Mouse (Mus musculus): ENCODE measurements around the gene Rpl3. TPM values are rescaled to one million over a fixed set of nuclear protein-coding genes. Genes with fewer than 3 reads are reported as not detected.

Gene Rpl3
- polyA plus RNA-seq, 1 experiment from 2014 or later = 526 TPM

- H3K36me3 ChIP-seq = peaks cover 37% of the 10 kb centered on the region
- ATAC-seq (ENCODE audit: low FRiP score) = no peak
- H3K4me1 ChIP-seq = no peaks in the 10 kb centered on the region
- no peak overlapping the region for H3K4me3 ChIP-seq (replicated peaks)
- H3K9me3 ChIP-seq (replicated peaks) = no peaks in the 10 kb centered on the region
- no peak overlapping the region for H3K4me2 ChIP-seq
- H3K9ac ChIP-seq (replicated peaks) = no peak overlapping the region
- H3K27me3 ChIP-seq (replicated peaks) = no peaks in the 10 kb centered on the region
- WGBS = 85% methylated on average over 12 of the region's 12 CpGs
- H3K27ac ChIP-seq (replicated peaks) = no peak overlapping the region
Observed at GRCm38 (mm10) chr15:80111436-80111835, 19.8 kb upstream of the Rpl3 start.

- Histone ChIP-seq H3K4me3 (replicated peaks) (no peak overlapping the region), H3K9me3 (replicated peaks) (no peaks in the 10 kb centered on the region), H3K27ac (replicated peaks) (no peak overlapping the region), H3K4me2 (no peak overlapping the region), H3K4me1 (no peaks in the 10 kb centered on the region), H3K9ac (replicated peaks) (no peak overlapping the region), H3K36me3 (peaks cover 26% of the 10 kb centered on the region), H3K27me3 (replicated peaks) (no peaks in the 10 kb centered on the region)
- no peak for ATAC-seq (ENCODE audit: low FRiP score)
- WGBS = 88% methylated on average over 3 of the region's 3 CpGs
Observed at GRCm38 (mm10) chr15:80107575-80107974, 15.9 kb upstream of the Rpl3 start.

GRCm38 (mm10) chr15:80107143-80107542 is 15.5 kb upstream of the Rpl3 start:
- no peak for ATAC-seq (ENCODE audit: low FRiP score)
- no peaks in the 10 kb centered on the region for H3K9me3 ChIP-seq (replicated peaks)

GRCm38 (mm10) chr15:80105490-80106410 is 14.1 kb upstream of the Rpl3 start:
- no peak for ATAC-seq (ENCODE audit: low FRiP score)
- no peaks in the 10 kb centered on the region for H3K9me3 ChIP-seq (replicated peaks)
- peaks cover 8% of the 10 kb centered on the region for H3K36me3 ChIP-seq
- H3K4me2 ChIP-seq = no peak overlapping the region
- no peak overlapping the region for H3K9ac ChIP-seq (replicated peaks)
- H3K27me3 ChIP-seq (replicated peaks) = no peaks in the 10 kb centered on the region
- H3K4me1 ChIP-seq = 0 out of 2 replicates have a peak, but pooled peaks cover 3% of the 10 kb centered on the region
- 77% methylated on average over 12 of the region's 12 CpGs for WGBS
- H3K4me3 ChIP-seq (replicated peaks) = no peak overlapping the region
- H3K27ac ChIP-seq (replicated peaks) = no peak overlapping the region

More at GRCm38 (mm10) chr15:80107143-80107542, 15.5 kb upstream of the Rpl3 start:
- Histone ChIP-seq H3K27ac (replicated peaks) (no peak overlapping the region), H3K36me3 (peaks cover 21% of the 10 kb centered on the region), H3K27me3 (replicated peaks) (no peaks in the 10 kb centered on the region), H3K4me2 (no peak overlapping the region), H3K4me3 (replicated peaks) (no peak overlapping the region), H3K4me1 (no peaks in the 10 kb centered on the region), H3K9ac (replicated peaks) (no peak overlapping the region)
- 95% methylated on average over 8 of the region's 8 CpGs for WGBS

- no peak overlapping the region for H3K27ac ChIP-seq (replicated peaks)
- WGBS = 86% methylated on average over 6 of the region's 6 CpGs
- H3K4me2 ChIP-seq = no peak overlapping the region
- no peak overlapping the region for H3K9ac ChIP-seq (replicated peaks)
- peaks cover 23% of the 10 kb centered on the region for H3K4me1 ChIP-seq
- no peak overlapping the region for H3K4me3 ChIP-seq (replicated peaks)
- ATAC-seq (ENCODE audit: low FRiP score) = no peak
- H3K36me3 ChIP-seq = no peaks in the 10 kb centered on the region
- no peaks in the 10 kb centered on the region for H3K9me3 ChIP-seq (replicated peaks)
- no peaks in the 10 kb centered on the region for H3K27me3 ChIP-seq (replicated peaks)
Observed at GRCm38 (mm10) chr15:80102495-80102894, 10.8 kb upstream of the Rpl3 start.

- Histone ChIP-seq H3K27ac (replicated peaks) (no peak overlapping the region), H3K27me3 (replicated peaks) (no peaks in the 10 kb centered on the region), H3K9ac (replicated peaks) (no peak overlapping the region), H3K36me3 (no peaks in the 10 kb centered on the region), H3K9me3 (replicated peaks) (no peaks in the 10 kb centered on the region), H3K4me2 (no peak overlapping the region), H3K4me1 (peaks cover 32% of the 10 kb centered on the region), H3K4me3 (replicated peaks) (no peak overlapping the region)
- 80% methylated on average over 6 of the region's 6 CpGs for WGBS
- ATAC-seq (ENCODE audit: low FRiP score) = no peak
Observed at GRCm38 (mm10) chr15:80101503-80101902, 9.8 kb upstream of the Rpl3 start.

- WGBS = 82% methylated on average over 10 of the region's 10 CpGs
- Histone ChIP-seq H3K4me3 (replicated peaks) (no peak overlapping the region), H3K9me3 (replicated peaks) (no peaks in the 10 kb centered on the region), H3K27me3 (replicated peaks) (no peaks in the 10 kb centered on the region), H3K36me3 (no peaks in the 10 kb centered on the region), H3K9ac (replicated peaks) (no peak overlapping the region), H3K4me2 (no peak overlapping the region), H3K4me1 (peaks cover 39% of the 10 kb centered on the region), H3K27ac (replicated peaks) (no peak overlapping the region)
- ATAC-seq (ENCODE audit: low FRiP score) = no peak
Observed at GRCm38 (mm10) chr15:80100871-80101270, 9.2 kb upstream of the Rpl3 start.

- peaks cover 42% of the 10 kb centered on the region for H3K4me1 ChIP-seq
- no peaks in the 10 kb centered on the region for H3K36me3 ChIP-seq
- H3K9me3 ChIP-seq (replicated peaks) = no peaks in the 10 kb centered on the region
- H3K27ac ChIP-seq (replicated peaks) = no peak overlapping the region
- no peaks in the 10 kb centered on the region for H3K27me3 ChIP-seq (replicated peaks)
- H3K4me3 ChIP-seq (replicated peaks) = no peak overlapping the region
- 75% methylated on average over 3 of the region's 3 CpGs for WGBS
- H3K9ac ChIP-seq (replicated peaks) = no peak overlapping the region
- ATAC-seq (ENCODE audit: low FRiP score) = no peak
- no peak overlapping the region for H3K4me2 ChIP-seq
Observed at GRCm38 (mm10) chr15:80100196-80100595, 8.5 kb upstream of the Rpl3 start.

- Histone ChIP-seq H3K4me3 (replicated peaks) (no peak overlapping the region), H3K4me2 (no peak overlapping the region), H3K27me3 (replicated peaks) (no peaks in the 10 kb centered on the region), H3K36me3 (no peaks in the 10 kb centered on the region), H3K4me1 (peaks cover 42% of the 10 kb centered on the region), H3K9me3 (replicated peaks) (no peaks in the 10 kb centered on the region), H3K9ac (replicated peaks) (no peak overlapping the region), H3K27ac (replicated peaks) (no peak overlapping the region)
- ATAC-seq (ENCODE audit: low FRiP score) = no peak
- WGBS = 90% methylated on average over 3 of the region's 3 CpGs
Observed at GRCm38 (mm10) chr15:80099477-80099876, 7.8 kb upstream of the Rpl3 start.

GRCm38 (mm10) chr15:80098809-80099208 is 7.1 kb upstream of the Rpl3 start:
- no peak overlapping the region for H3K27ac ChIP-seq (replicated peaks)

GRCm38 (mm10) chr15:80097999-80098461 is 6.4 kb upstream of the Rpl3 start:
- no peaks in the 10 kb centered on the region for H3K27me3 ChIP-seq (replicated peaks)
- no peak overlapping the region for H3K9ac ChIP-seq (replicated peaks)
- no peaks in the 10 kb centered on the region for H3K36me3 ChIP-seq
- no peaks in the 10 kb centered on the region for H3K9me3 ChIP-seq (replicated peaks)
- H3K4me2 ChIP-seq = peak overlapping the region; percentile 25; the same call in 1 of the 2 replicates
- H3K27ac ChIP-seq (replicated peaks) = 0 out of 2 replicates have a peak overlapping the region, but pooled peaks have one; percentile 33
- no peak for ATAC-seq (ENCODE audit: low FRiP score)
- WGBS = 44% methylated on average over 8 of the region's 8 CpGs
- H3K4me1 ChIP-seq = peaks cover 47% of the 10 kb centered on the region
- no peak overlapping the region for H3K4me3 ChIP-seq (replicated peaks)

More at GRCm38 (mm10) chr15:80098809-80099208, 7.1 kb upstream of the Rpl3 start:
- H3K27me3 ChIP-seq (replicated peaks) = no peaks in the 10 kb centered on the region
- ATAC-seq (ENCODE audit: low FRiP score) = no peak
- no peak overlapping the region for H3K9ac ChIP-seq (replicated peaks)
- H3K4me2 ChIP-seq = no peak overlapping the region
- H3K4me1 ChIP-seq = peaks cover 42% of the 10 kb centered on the region
- 50% methylated on average over 9 of the region's 9 CpGs for WGBS
- no peaks in the 10 kb centered on the region for H3K9me3 ChIP-seq (replicated peaks)
- no peak overlapping the region for H3K4me3 ChIP-seq (replicated peaks)
- no peaks in the 10 kb centered on the region for H3K36me3 ChIP-seq
